Mouse (Mus musculus) liver, embryonic 15.5 days (tissue): Measurements from ENCODE around the gene Sub1. TPM values are rescaled to one million over a fixed set of nuclear protein-coding genes. Genes with fewer than 3 reads are reported as not detected.

ENCODE experiments used
- ATAC-seq: fragments of 200-750 bp; cut with Nextera tagmentation; 2 replicates; pipeline ENCODE4 v1.8.0; 2017; ENCODE audit warnings: moderate number of reproducible peaks, mild to moderate bottlenecking, moderate library complexity; ENCODE audit not compliant: insufficient read depth
- H3K27ac ChIP-seq: fragments of 300-500 bp; sonication (generic); replicated peaks from 2 replicates; pipeline ENCODE4 v1.5.1; 2015; ENCODE audit warnings: mild to moderate bottlenecking, inconsistent platforms
- H3K27me3 ChIP-seq: fragments of 300-500 bp; sonication (generic); 2 replicates; pipeline ENCODE4 v1.6.1; 2015; ENCODE audit warnings: mild to moderate bottlenecking, inconsistent platforms
- H3K36me3 ChIP-seq: fragments of 300-500 bp; sonication (generic); replicated peaks from 2 replicates; pipeline ENCODE4 v1.6.1; 2015; ENCODE audit warnings: moderate library complexity, mild to moderate bottlenecking, inconsistent platforms
- H3K4me1 ChIP-seq: fragments of 300-500 bp; sonication (generic); replicated peaks from 2 replicates; pipeline ENCODE4 v1.6.1; 2015; ENCODE audit warnings: inconsistent platforms
- H3K4me2 ChIP-seq: fragments of 300-500 bp; sonication (generic); 2 replicates; pipeline ENCODE4 v1.6.1; 2015; ENCODE audit warnings: moderate library complexity, mild to moderate bottlenecking, inconsistent platforms
- H3K4me3 ChIP-seq: fragments of 300-500 bp; sonication (generic); replicated peaks from 2 replicates; pipeline ENCODE4 v1.5.1; 2015; ENCODE audit warnings: mild to moderate bottlenecking, inconsistent platforms
- H3K9ac ChIP-seq: fragments of 300-500 bp; sonication (generic); 2 replicates; pipeline ENCODE4 v1.6.1; 2015; ENCODE audit warnings: moderate library complexity, mild to moderate bottlenecking, inconsistent platforms
- H3K9me3 ChIP-seq: fragments of 300-500 bp; sonication (generic); replicated peaks from 2 replicates; pipeline ENCODE4 v1.6.1; 2016; ENCODE audit warnings: inconsistent platforms
- WGBS: fragments of 180-500 bp; shearing (Covaris S2); methylation state at CpG from one replicate; pipeline ENCODE4 v1.1.7; 2015; ENCODE audit warnings: mixed read lengths; ENCODE audit not compliant: insufficient replicate concordance; 5-methylcytosine and 5-hydroxymethylcytosine counted together
- polyA plus RNA-seq: library from polyadenylated mRNA; unstranded; fragments of >200 nt; fragmentation: Nextera tagmentation; extraction: Ambion mirVana; gene quantifications from 2 replicates; pipeline ENCODE4 v1.2.1, GENCODE M21; 2015

Sub1 gene
- polyA plus RNA-seq, 1 experiment from 2014 or later = 243 TPM

- Histone ChIP-seq H3K27me3 (no peaks in the 10 kb centered on the region), H3K27ac (no peak overlapping the region), H3K4me1 (no peaks in the 10 kb centered on the region), H3K36me3 (no peaks in the 10 kb centered on the region), H3K9ac (no peak overlapping the region), H3K4me3 (no peak overlapping the region), H3K9me3 (no peaks in the 10 kb centered on the region), H3K4me2 (no peak overlapping the region)
- ATAC-seq = no peak
- 67% methylated on average over 11 of the region's 11 CpGs for WGBS
Measured at GRCm38 (mm10) chr15:11963791-11964525, 32.8 kb downstream of the Sub1 start.

- Histone ChIP-seq H3K9me3 (no peaks in the 10 kb centered on the region), H3K4me2 (no peak overlapping the region), H3K27me3 (no peaks in the 10 kb centered on the region), H3K27ac (no peak overlapping the region), H3K9ac (no peak overlapping the region), H3K4me1 (no peaks in the 10 kb centered on the region), H3K36me3 (no peaks in the 10 kb centered on the region), H3K4me3 (no peak overlapping the region)
- WGBS = 60% methylated on average over 3 of the region's 3 CpGs
- no peak for ATAC-seq
Measured at GRCm38 (mm10) chr15:11959716-11960115, 37.1 kb downstream of the Sub1 start.

- Histone ChIP-seq H3K27me3 (no peaks in the 10 kb centered on the region), H3K27ac (no peak overlapping the region), H3K9ac (no peak overlapping the region), H3K4me1 (no peaks in the 10 kb centered on the region), H3K4me2 (no peak overlapping the region), H3K4me3 (no peak overlapping the region), H3K9me3 (no peaks in the 10 kb centered on the region), H3K36me3 (no peaks in the 10 kb centered on the region)
- 57% methylated on average over 7 of the region's 7 CpGs for WGBS
- no peak for ATAC-seq
Measured at GRCm38 (mm10) chr15:11956129-11956528, 40.7 kb downstream of the Sub1 start.

GRCm38 (mm10) chr15:11954190-11954589, 42.6 kb downstream of the Sub1 start:
- H3K36me3 ChIP-seq = no peaks in the 10 kb centered on the region
- WGBS = 40% methylated on average over 4 of the region's 4 CpGs
- no peaks in the 10 kb centered on the region for H3K27me3 ChIP-seq
- H3K4me2 ChIP-seq = no peak overlapping the region
- no peak overlapping the region for H3K27ac ChIP-seq
- no peak overlapping the region for H3K9ac ChIP-seq
- H3K4me3 ChIP-seq = no peak overlapping the region
- H3K9me3 ChIP-seq = no peaks in the 10 kb centered on the region
- ATAC-seq = no peak
- H3K4me1 ChIP-seq = no peaks in the 10 kb centered on the region

GRCm38 (mm10) chr15:11952159-11952558, 44.6 kb downstream of the Sub1 start:
- Histone ChIP-seq H3K27me3 (no peaks in the 10 kb centered on the region), H3K4me2 (no peak overlapping the region), H3K4me1 (no peaks in the 10 kb centered on the region), H3K9ac (no peak overlapping the region), H3K36me3 (no peaks in the 10 kb centered on the region), H3K27ac (no peak overlapping the region), H3K9me3 (no peaks in the 10 kb centered on the region), H3K4me3 (no peak overlapping the region)
- no peak for ATAC-seq
- WGBS = 58% methylated on average over 3 of the region's 3 CpGs

- Histone ChIP-seq H3K27me3 (no peaks in the 10 kb centered on the region), H3K9ac (no peak overlapping the region), H3K4me3 (no peak overlapping the region), H3K4me1 (no peaks in the 10 kb centered on the region), H3K27ac (no peak overlapping the region), H3K9me3 (no peaks in the 10 kb centered on the region), H3K36me3 (no peaks in the 10 kb centered on the region), H3K4me2 (no peak overlapping the region)
- WGBS = 79% methylated on average over 7 of the region's 7 CpGs
- ATAC-seq = no peak
Measured at GRCm38 (mm10) chr15:11951181-11951580, 45.6 kb downstream of the Sub1 start.

GRCm38 (mm10) chr15:11950144-11950543, 46.6 kb downstream of the Sub1 start:
- Histone ChIP-seq H3K4me3 (no peak overlapping the region), H3K9ac (no peak overlapping the region), H3K9me3 (no peaks in the 10 kb centered on the region), H3K4me1 (no peaks in the 10 kb centered on the region), H3K4me2 (no peak overlapping the region), H3K27ac (no peak overlapping the region), H3K27me3 (no peaks in the 10 kb centered on the region), H3K36me3 (no peaks in the 10 kb centered on the region)
- no peak for ATAC-seq
- WGBS = 77% methylated on average over 10 of the region's 10 CpGs

- H3K4me3 ChIP-seq = no peak overlapping the region
- ATAC-seq = no peak
- H3K4me2 ChIP-seq = no peak overlapping the region
- no peaks in the 10 kb centered on the region for H3K27me3 ChIP-seq
- no peak overlapping the region for H3K9ac ChIP-seq
- H3K9me3 ChIP-seq = no peaks in the 10 kb centered on the region
- no peaks in the 10 kb centered on the region for H3K36me3 ChIP-seq
- H3K4me1 ChIP-seq = no peaks in the 10 kb centered on the region
- WGBS = 72% methylated on average over 3 of the region's 3 CpGs
- no peak overlapping the region for H3K27ac ChIP-seq
Measured at GRCm38 (mm10) chr15:11949490-11949889, 47.3 kb downstream of the Sub1 start.

- 67% methylated on average over 5 of the region's 5 CpGs for WGBS
- ATAC-seq = no peak
- H3K4me1 ChIP-seq = no peaks in the 10 kb centered on the region
- H3K9me3 ChIP-seq = no peaks in the 10 kb centered on the region
- H3K4me2 ChIP-seq = no peak overlapping the region
- H3K27ac ChIP-seq = no peak overlapping the region
- H3K27me3 ChIP-seq = no peaks in the 10 kb centered on the region
- no peak overlapping the region for H3K9ac ChIP-seq
- H3K4me3 ChIP-seq = no peak overlapping the region
- no peaks in the 10 kb centered on the region for H3K36me3 ChIP-seq
Measured at GRCm38 (mm10) chr15:11940855-11941254, 55.9 kb downstream of the Sub1 start.

Other genes with a start within 250 kb of the Sub1 start
- 1.5 TPM in 2 replicates for gene Npr3, start 89.7 kb downstream of the Sub1 start, polyA plus RNA-seq
- gene Zfr, start 120.8 kb upstream of the Sub1 start, polyA plus RNA-seq = 36.9 and 37.5 TPM in 2 replicates
- 7.2 and 8.1 TPM in 2 replicates for gene Mtmr12, start 208.0 kb upstream of the Sub1 start, polyA plus RNA-seq